Mouse (Mus musculus): ENCODE results near the gene Apba2.

Apba2 gene

GRCm38 (mm10) chr7:64658914-64659313 lies 157.4 kb downstream of the Apba2 start:
- no peak for DNase-seq (ENCODE audit: low spot score)

- no peak for DNase-seq (ENCODE audit: low spot score)
Measured at GRCm38 (mm10) chr7:64659328-64659727, 157.8 kb downstream of the Apba2 start.

- DNase-seq (ENCODE audit: low spot score): no peak
Measured at GRCm38 (mm10) chr7:64662506-64662905, 161.0 kb downstream of the Apba2 start.

GRCm38 (mm10) chr7:64663600-64663999 lies 162.1 kb downstream of the Apba2 start:
- DNase-seq (ENCODE audit: low spot score): no peak

GRCm38 (mm10) chr7:64665120-64665519 lies 163.6 kb downstream of the Apba2 start:
- DNase-seq (ENCODE audit: low spot score): no peak

GRCm38 (mm10) chr7:64665716-64666298 lies 164.3 kb downstream of the Apba2 start:
- DNase-seq (ENCODE audit: low spot score): no peak

- no peak for DNase-seq (ENCODE audit: low spot score)
Measured at GRCm38 (mm10) chr7:64667959-64668358, 166.5 kb downstream of the Apba2 start.

GRCm38 (mm10) chr7:64679771-64680479 lies 178.4 kb downstream of the Apba2 start:
- no peak for DNase-seq (ENCODE audit: low spot score)

GRCm38 (mm10) chr7:64684893-64685292 lies 183.4 kb downstream of the Apba2 start:
- DNase-seq (ENCODE audit: low spot score): no peak

GRCm38 (mm10) chr7:64688115-64688817 lies 186.8 kb downstream of the Apba2 start:
- DNase-seq (ENCODE audit: low spot score): no peak

GRCm38 (mm10) chr7:64691831-64692230 lies 190.3 kb downstream of the Apba2 start:
- no peak for DNase-seq (ENCODE audit: low spot score)

GRCm38 (mm10) chr7:64694937-64695336 lies 193.4 kb downstream of the Apba2 start:
- no peak for DNase-seq (ENCODE audit: low spot score)

- no peak for DNase-seq (ENCODE audit: low spot score)
Measured at GRCm38 (mm10) chr7:64696521-64697281, 195.2 kb downstream of the Apba2 start.

- DNase-seq (ENCODE audit: low spot score): no peak
Measured at GRCm38 (mm10) chr7:64697791-64698337, 196.4 kb downstream of the Apba2 start.

GRCm38 (mm10) chr7:64704060-64704595 lies 202.6 kb downstream of the Apba2 start:
- no peak for DNase-seq (ENCODE audit: low spot score)

- DNase-seq (ENCODE audit: low spot score): no peak
Measured at GRCm38 (mm10) chr7:64708176-64708575, 206.7 kb downstream of the Apba2 start.

- no peak for DNase-seq (ENCODE audit: low spot score)
Measured at GRCm38 (mm10) chr7:64709520-64710262, 208.2 kb downstream of the Apba2 start.

- no peak for DNase-seq (ENCODE audit: low spot score)
Measured at GRCm38 (mm10) chr7:64716286-64716685, 214.8 kb downstream of the Apba2 start.

GRCm38 (mm10) chr7:64723313-64723712 lies 221.8 kb downstream of the Apba2 start:
- no peak for DNase-seq (ENCODE audit: low spot score)

GRCm38 (mm10) chr7:64724409-64724808 lies 222.9 kb downstream of the Apba2 start:
- DNase-seq (ENCODE audit: low spot score): no peak
